Mouse (Mus musculus) liver, postnatal 0 days (tissue): ENCODE data around the gene Cryzl1. TPM values are rescaled to one million over a fixed set of nuclear protein-coding genes. Genes with fewer than 3 reads are reported as not detected.

Experiments used
- ATAC-seq: fragments of 200-750 bp; cut with Nextera tagmentation; 2 replicates; pipeline ENCODE4 v1.8.0; 2017; ENCODE audit warnings: mild to moderate bottlenecking, moderate library complexity
- DNase-seq: peaks from one replicate; pipeline ENCODE4 v3.0.0-alpha.2; 2016
- H3K27ac ChIP-seq: fragments of 300-500 bp; sonication (generic); 2 replicates; pipeline ENCODE4 v1.5.1; 2014; ENCODE audit warnings: antibody characterized with exemption, moderate library complexity, mild to moderate bottlenecking, low read depth
- H3K27me3 ChIP-seq: fragments of 300-500 bp; sonication (generic); 2 replicates; pipeline ENCODE4 v1.6.1; 2014; ENCODE audit warnings: low read length, control low read depth, mixed read lengths; ENCODE audit not compliant: insufficient read depth
- H3K36me3 ChIP-seq: fragments of 300-500 bp; sonication (generic); replicated peaks from 2 replicates; pipeline ENCODE4 v1.6.1; 2014; ENCODE audit warnings: mild to moderate bottlenecking, control low read depth, low read length, moderate library complexity, mixed read lengths; ENCODE audit not compliant: insufficient read depth
- H3K4me1 ChIP-seq: fragments of 300-500 bp; sonication (generic); 2 replicates; pipeline ENCODE4 v1.6.1; 2014; ENCODE audit warnings: antibody characterized with exemption, mild to moderate bottlenecking, control low read depth; ENCODE audit not compliant: insufficient read depth
- H3K4me2 ChIP-seq: fragments of 300-500 bp; sonication (generic); 2 replicates; pipeline ENCODE4 v1.6.1; 2014; ENCODE audit warnings: low read depth, mild to moderate bottlenecking, low read length, moderate library complexity, mixed read lengths
- H3K4me3 ChIP-seq: fragments of 300-500 bp; sonication (generic); 2 replicates; pipeline ENCODE4 v1.5.1; 2014; ENCODE audit warnings: low read depth, low read length
- H3K9ac ChIP-seq: fragments of 300-500 bp; sonication (generic); replicated peaks from 2 replicates; pipeline ENCODE4 v1.6.1; 2014; ENCODE audit warnings: mild to moderate bottlenecking, moderate library complexity
- H3K9me3 ChIP-seq: fragments of 300-500 bp; sonication (generic); 2 replicates; pipeline ENCODE4 v1.6.1; 2016; ENCODE audit warnings: mild to moderate bottlenecking, control low read depth, low read length, mixed read lengths
- CTCF ChIP-seq: sonication (generic); IDR thresholded peaks from 2 replicates; pipeline ENCODE4 v1.5.1; 2016; ENCODE audit warnings: antibody characterized with exemption, low read depth
- EP300 ChIP-seq: IDR thresholded peaks from 2 replicates; pipeline ENCODE4 v1.6.1; 2016; ENCODE audit warnings: antibody characterized with exemption, low read depth, mild to moderate bottlenecking
- WGBS: fragments of 180-500 bp; shearing (Covaris S2); extraction: QIAGEN DNeasy Blood & Tissue Kit; methylation state at CpG from one replicate; pipeline ENCODE4 v1.1.7; 2014; ENCODE audit not compliant: insufficient replicate concordance; 5-methylcytosine and 5-hydroxymethylcytosine counted together
- polyA plus RNA-seq: library from polyadenylated mRNA; unstranded; fragments of >200 nt; fragmentation: Nextera tagmentation; extraction: Ambion mirVana; gene quantifications from 2 replicates; pipeline ENCODE4 v1.2.1, GENCODE M21; 2015

The Cryzl1 gene
- polyA plus RNA-seq, 1 experiment from 2014 or later: 27.4 TPM

DNA sequence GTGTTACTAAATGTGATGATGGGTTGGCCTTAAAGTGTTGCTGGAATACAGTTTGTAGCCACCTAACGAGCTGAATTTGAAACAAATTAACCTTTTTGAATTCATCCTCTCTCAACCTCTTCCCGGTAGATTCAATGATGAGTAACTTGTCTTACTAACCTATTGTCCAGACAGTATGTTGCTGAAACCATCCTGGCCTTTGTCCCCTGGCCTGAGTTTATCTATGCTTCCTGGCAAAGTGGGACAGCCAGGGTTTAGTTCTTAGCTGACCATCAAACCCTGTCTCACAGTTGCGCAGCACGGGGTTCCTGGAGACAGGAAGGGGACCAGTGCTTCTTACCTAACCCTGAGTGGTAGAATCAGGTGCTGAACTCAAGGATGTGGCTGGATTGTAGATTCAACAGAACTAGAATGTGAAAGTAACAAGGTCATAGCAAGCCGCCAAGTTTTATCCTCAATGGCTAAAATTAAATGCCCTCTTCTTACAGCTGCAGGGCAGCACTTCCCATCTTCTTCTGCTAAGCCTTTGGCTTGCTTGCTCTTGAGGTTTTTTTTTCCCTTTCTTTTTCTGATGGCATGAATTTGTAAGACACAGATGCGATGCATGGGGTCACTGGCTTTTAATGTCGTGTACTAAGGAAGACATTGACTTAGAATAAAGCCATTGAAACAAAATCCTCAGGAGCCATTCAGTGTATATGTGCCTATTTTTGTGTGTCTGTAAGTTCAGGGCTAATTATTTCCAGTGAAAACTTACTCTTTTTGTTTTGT, 7.5 kb upstream of the Cryzl1 start:
- Histone ChIP-seq H3K36me3 (no peaks in the 10 kb centered on the region), H3K4me3 (no peak overlapping the region), H3K9me3 (no peaks in the 10 kb centered on the region), H3K4me1 (peaks cover 30% of the 10 kb centered on the region), H3K4me2 (peak overlapping the region; percentile 10; the same call in 1 of the 2 replicates), H3K9ac (no peak overlapping the region), H3K27me3 (peaks cover 10% of the 10 kb centered on the region), H3K27ac (peak overlapping the region; percentile 58)
- WGBS: 59% methylated on average over 7 of the region's 7 CpGs
- no peak for TF ChIP-seq EP300
- no peak for TF ChIP-seq CTCF
- no peak for DNase-seq
- no peak for ATAC-seq

DNA sequence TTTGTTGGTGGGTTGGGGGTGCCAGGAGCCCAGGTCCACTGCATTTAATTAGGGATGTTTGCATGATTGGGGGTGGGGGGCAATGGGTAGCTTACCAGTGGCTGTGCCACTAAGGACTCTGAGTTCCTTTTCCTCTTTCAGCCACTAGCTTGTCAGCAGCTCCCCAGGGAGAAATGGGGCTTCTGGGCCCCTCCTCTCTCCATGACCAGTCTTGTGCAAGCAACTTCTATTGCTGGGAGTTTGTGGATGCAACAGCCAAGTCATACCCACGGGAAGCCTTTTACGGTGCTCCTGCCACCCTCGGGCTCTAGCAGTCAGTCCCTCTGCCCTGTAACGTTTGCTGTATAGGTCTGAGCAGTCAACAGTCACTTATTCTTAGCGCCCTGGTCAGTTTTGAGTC, 6.0 kb upstream of the Cryzl1 start:
- no peaks in the 10 kb centered on the region for H3K36me3 ChIP-seq
- peaks cover 28% of the 10 kb centered on the region for H3K4me1 ChIP-seq
- H3K4me2 ChIP-seq: 0 out of 2 replicates have a peak overlapping the region, but pooled peaks have one; percentile 1
- ATAC-seq: 0 out of 2 replicates have a peak, but pooled peaks have one; percentile 30
- DNase-seq: no peak
- H3K9ac ChIP-seq: no peak overlapping the region
- peak overlapping the region; percentile 58; the same call in 1 of the 2 replicates for H3K27ac ChIP-seq
- H3K27me3 ChIP-seq: peaks cover 12% of the 10 kb centered on the region
- TF ChIP-seq EP300 (no peak), CTCF (no peak)
- 28% methylated on average over 5 of the region's 5 CpGs for WGBS
- H3K9me3 ChIP-seq: no peaks in the 10 kb centered on the region
- no peak overlapping the region for H3K4me3 ChIP-seq

DNA sequence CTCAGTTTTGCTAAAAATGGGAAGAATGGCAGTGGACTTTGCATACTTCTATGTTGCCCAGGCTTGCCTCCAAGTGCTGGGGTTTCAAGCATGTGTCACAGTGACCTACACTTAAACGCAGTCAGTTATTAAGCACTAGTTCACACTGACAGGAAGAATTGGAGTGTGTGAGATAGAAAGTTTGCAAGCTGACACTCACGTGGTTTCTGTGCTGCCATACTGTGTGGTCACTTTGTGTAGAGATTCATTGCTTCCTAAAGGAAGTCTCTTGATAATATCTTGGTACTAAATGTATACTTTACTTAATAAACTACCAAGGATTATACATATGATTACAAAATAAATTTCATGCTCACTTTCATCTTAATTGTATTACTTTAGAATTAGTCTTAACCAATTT, 4.0 kb upstream of the Cryzl1 start:
- no peaks in the 10 kb centered on the region for H3K36me3 ChIP-seq
- no peak overlapping the region for H3K4me3 ChIP-seq
- no peak for ATAC-seq
- H3K4me1 ChIP-seq: peaks cover 25% of the 10 kb centered on the region
- H3K27ac ChIP-seq: no peak overlapping the region
- DNase-seq: no peak
- TF ChIP-seq EP300 (no peak), CTCF (no peak)
- no peak overlapping the region for H3K4me2 ChIP-seq
- H3K27me3 ChIP-seq: peaks cover 13% of the 10 kb centered on the region
- H3K9ac ChIP-seq: no peak overlapping the region
- H3K9me3 ChIP-seq: no peaks in the 10 kb centered on the region
- WGBS: 32% methylated on average over 2 of the region's 2 CpGs

DNA sequence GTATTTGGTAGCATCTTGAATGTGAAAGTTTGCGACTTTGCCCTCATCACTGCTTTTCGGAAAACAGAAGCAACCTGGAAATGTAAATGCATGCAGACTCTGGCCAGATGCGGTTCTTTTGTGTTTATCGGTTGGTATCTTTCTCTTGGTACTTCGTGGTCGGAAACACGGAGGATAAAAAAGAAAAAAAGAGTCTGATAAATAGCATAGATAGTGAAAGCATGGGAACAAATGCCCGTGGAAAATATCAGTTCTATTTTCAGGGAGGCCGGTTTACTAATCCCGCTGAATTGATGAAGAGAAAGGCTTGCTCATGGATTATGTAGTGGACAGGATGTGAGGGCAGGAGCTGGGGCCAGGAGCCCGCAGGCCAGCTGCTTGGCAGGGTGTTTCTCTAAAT, 1.7 kb upstream of the Cryzl1 start:
- Histone ChIP-seq H3K27me3 (peaks cover 13% of the 10 kb centered on the region), H3K4me3 (peak overlapping the region; percentile 85), H3K9me3 (no peaks in the 10 kb centered on the region), H3K4me2 (peak overlapping the region; percentile 95), H3K27ac (peak overlapping the region; percentile 82), H3K36me3 (no peaks in the 10 kb centered on the region), H3K4me1 (peaks cover 25% of the 10 kb centered on the region), H3K9ac (peak overlapping the region; percentile 74)
- 2% methylated on average over 11 of the region's 11 CpGs for WGBS
- no peak for ATAC-seq
- TF ChIP-seq EP300: no peak
- no peak for TF ChIP-seq CTCF
- no peak for DNase-seq

DNA sequence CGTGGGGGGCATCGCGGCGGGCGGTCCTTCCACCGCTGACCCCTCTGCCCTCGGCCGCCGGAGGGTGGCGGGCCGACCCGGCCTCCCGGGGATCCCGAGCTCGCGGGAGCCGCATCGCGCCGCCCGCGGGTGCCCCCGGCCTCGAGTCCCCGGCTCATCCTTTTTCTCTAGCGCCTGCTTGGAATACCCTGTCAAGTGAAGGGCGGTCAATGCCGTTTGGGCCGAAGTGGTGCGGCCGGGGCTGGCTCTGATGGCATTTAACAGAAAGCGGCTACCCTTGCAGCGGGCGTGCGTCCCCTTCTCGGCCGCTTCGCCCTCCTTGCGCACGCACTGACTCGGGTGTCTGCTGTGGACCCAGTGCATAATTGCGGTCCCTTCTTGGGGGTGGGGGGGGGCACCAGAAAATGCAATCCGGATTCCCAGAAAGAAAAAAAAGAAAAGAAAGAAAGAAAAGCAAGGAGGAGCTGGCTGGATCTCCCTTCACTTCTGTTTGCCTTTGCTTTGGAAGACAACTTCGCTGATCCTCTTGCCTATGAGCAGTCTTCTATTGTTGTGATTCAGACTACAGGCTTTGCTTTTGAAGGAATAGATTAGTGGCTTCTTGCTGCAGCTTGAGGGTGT, 1.2 kb upstream of the Cryzl1 start:
- peak; percentile 42 for DNase-seq
- Histone ChIP-seq H3K27ac (peak overlapping the region; percentile 82), H3K4me2 (peak overlapping the region; percentile 95), H3K9me3 (no peaks in the 10 kb centered on the region), H3K36me3 (no peaks in the 10 kb centered on the region), H3K27me3 (peaks cover 13% of the 10 kb centered on the region), H3K9ac (peak overlapping the region; percentile 74), H3K4me1 (peaks cover 20% of the 10 kb centered on the region), H3K4me3 (peak overlapping the region; percentile 85)
- TF ChIP-seq EP300 (no peak), CTCF (no peak)
- no peak for ATAC-seq
- WGBS: under 1% methylated on average over 41 of the region's 44 CpGs

DNA sequence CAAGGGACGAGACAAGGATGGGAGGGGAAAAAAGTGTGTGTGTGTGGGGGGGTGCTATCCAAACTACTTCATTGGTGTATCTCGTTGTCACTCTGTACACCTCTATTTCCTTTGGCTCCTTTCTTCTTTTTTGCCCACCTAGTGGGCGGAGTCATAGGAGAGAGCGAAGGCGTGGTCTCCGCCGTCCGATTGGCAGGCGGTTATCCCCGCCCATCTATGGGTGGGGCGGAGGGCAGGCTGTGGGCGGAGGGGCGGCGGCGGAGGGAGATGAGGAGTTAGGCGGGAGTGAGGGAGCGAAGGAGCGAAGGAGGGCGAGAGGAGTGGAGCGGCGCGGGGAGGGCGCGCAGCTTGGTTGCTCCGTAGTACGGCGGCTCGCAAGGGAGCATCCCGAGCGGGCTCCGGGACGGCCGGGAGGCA, 299 bp upstream of the Cryzl1 start, which contains the start of gene Itsn1:
Gene Itsn1 (plus strand): TSS at position 216 of the 417 bp plus-strand sequence.
- peaks cover 18% of the 10 kb centered on the region for H3K4me1 ChIP-seq
- peak within 1 kb of the TSS; percentile 74 for H3K9ac ChIP-seq
- H3K4me3 ChIP-seq: peak within 1 kb of the TSS; percentile 85
- DNase-seq (peak; percentile 97), ATAC-seq (peak; percentile 84)
- H3K27me3 ChIP-seq: peaks cover 13% of the 10 kb centered on the region
- WGBS: under 1% methylated on average over 32 of the region's 33 CpGs
- H3K9me3 ChIP-seq: no peaks in the 10 kb centered on the region
- peak within 1 kb of the TSS; percentile 88 for H3K27ac ChIP-seq
- peak within 1 kb of the TSS; percentile 95 for H3K4me2 ChIP-seq
- no peaks in the 10 kb centered on the region for H3K36me3 ChIP-seq
- TF ChIP-seq EP300 (no peak; the same call in 1 of the 2 replicates), CTCF (no peak)
